Mouse (Mus musculus) liver, embryonic 13.5 days (tissue): Measurements from ENCODE around the gene I0C0044D17Rik. TPM values are rescaled to one million over a fixed set of nuclear protein-coding genes. Genes with fewer than 3 reads are reported as not detected.
"Not testable (repeated sequence)": the region's sequence is repeated elsewhere in the genome, so short reads cannot be mapped to it uniquely, and the experiment has no call there.

Source experiments
- ATAC-seq: fragments of 200-750 bp; cut with Nextera tagmentation; 2 replicates; pipeline ENCODE4 v1.8.0; 2017; ENCODE audit warnings: low read depth, mild to moderate bottlenecking, moderate number of reproducible peaks, moderate library complexity
- DNase-seq: peaks from one replicate; pipeline ENCODE4 v3.0.0; 2022
- H3K27ac ChIP-seq: fragments of 300-500 bp; sonication (generic); 2 replicates; pipeline ENCODE4 v1.5.1; 2015; ENCODE audit warnings: moderate library complexity, mild to moderate bottlenecking, inconsistent platforms
- H3K27me3 ChIP-seq: fragments of 300-500 bp; sonication (generic); 2 replicates; pipeline ENCODE4 v1.6.1; 2015; ENCODE audit warnings: mild to moderate bottlenecking, inconsistent platforms
- H3K36me3 ChIP-seq: fragments of 300-500 bp; sonication (generic); 2 replicates; pipeline ENCODE4 v1.6.1; 2015; ENCODE audit warnings: mild to moderate bottlenecking, inconsistent platforms
- H3K4me1 ChIP-seq: fragments of 300-500 bp; sonication (generic); replicated peaks from 2 replicates; pipeline ENCODE4 v1.6.1; 2015; ENCODE audit warnings: inconsistent platforms
- H3K4me2 ChIP-seq: fragments of 300-500 bp; sonication (generic); 2 replicates; pipeline ENCODE4 v1.6.1; 2015; ENCODE audit warnings: inconsistent platforms, mild to moderate bottlenecking, moderate library complexity
- H3K4me3 ChIP-seq: fragments of 300-500 bp; sonication (generic); replicated peaks from 2 replicates; pipeline ENCODE4 v1.5.1; 2015; ENCODE audit warnings: mild to moderate bottlenecking, inconsistent platforms
- H3K9ac ChIP-seq: fragments of 300-500 bp; sonication (generic); 2 replicates; pipeline ENCODE4 v1.6.1; 2015; ENCODE audit warnings: mild to moderate bottlenecking, inconsistent platforms
- H3K9me3 ChIP-seq: fragments of 300-500 bp; sonication (generic); replicated peaks from 2 replicates; pipeline ENCODE4 v1.6.1; 2016; ENCODE audit warnings: inconsistent platforms
- WGBS: fragments of 180-500 bp; shearing (Covaris S2); methylation state at CpG from one replicate; pipeline ENCODE4 v1.1.7; 2015; ENCODE audit not compliant: insufficient replicate concordance; 5-methylcytosine and 5-hydroxymethylcytosine counted together
- polyA plus RNA-seq: library from polyadenylated mRNA; unstranded; fragments of >200 nt; fragmentation: Nextera tagmentation; extraction: Ambion mirVana; gene quantifications from 2 replicates; pipeline ENCODE4 v1.2.1, GENCODE M21; 2015

The I0C0044D17Rik gene
- polyA plus RNA-seq, 1 experiment from 2014 or later: not detected

DNA sequence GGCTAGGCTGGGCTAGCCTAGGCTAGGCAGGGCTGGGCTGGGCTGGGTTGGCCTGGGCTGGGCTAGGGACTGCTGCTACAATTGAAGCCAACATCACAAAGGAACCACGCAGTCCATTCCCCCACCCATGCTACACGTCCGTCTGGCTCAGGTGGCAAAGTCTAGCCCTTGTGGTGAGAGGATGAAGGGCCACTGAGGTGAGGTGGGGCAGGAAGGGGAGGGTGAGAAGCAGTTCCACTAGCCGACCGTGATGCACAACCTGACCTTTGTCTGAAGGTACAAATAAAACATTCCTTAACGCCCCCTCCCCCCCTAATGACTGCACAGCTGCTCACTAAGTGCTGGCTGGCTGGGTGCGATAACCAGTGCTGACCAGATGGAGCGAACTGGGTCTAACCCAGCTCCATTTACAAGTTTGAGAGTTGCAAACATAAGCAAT lies 22.1 kb upstream of the I0C0044D17Rik start:
- no peak overlapping the region for H3K27ac ChIP-seq
- ATAC-seq (no peak), DNase-seq (no peak)
- no peaks in the 10 kb centered on the region for H3K4me1 ChIP-seq
- no peaks in the 10 kb centered on the region for H3K27me3 ChIP-seq
- H3K9me3 ChIP-seq: no peaks in the 10 kb centered on the region
- H3K4me3 ChIP-seq: no peak overlapping the region
- H3K4me2 ChIP-seq: no peak overlapping the region
- WGBS: 69% methylated on average over 8 of the region's 8 CpGs
- H3K9ac ChIP-seq: no peak overlapping the region
- H3K36me3 ChIP-seq: no peaks in the 10 kb centered on the region

DNA sequence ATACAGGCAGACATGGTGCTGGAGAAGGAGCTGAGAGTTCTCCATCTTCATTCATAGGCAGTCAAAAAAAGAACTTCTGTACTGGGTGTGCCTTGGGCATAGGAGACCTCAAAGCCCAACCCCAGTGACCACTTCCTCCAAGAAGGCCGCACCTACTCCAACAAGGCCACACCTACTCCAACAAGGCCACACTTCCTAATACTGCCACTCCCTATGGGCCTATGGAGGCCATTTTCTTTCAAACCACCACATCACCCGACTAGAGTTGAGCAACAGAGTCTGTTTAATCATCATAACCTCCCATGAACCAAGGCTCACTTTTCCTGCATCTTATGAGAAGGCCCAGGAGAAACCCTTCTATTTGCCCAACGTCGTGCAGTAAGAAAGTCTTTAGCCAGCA lies 21.6 kb upstream of the I0C0044D17Rik start:
- H3K27ac ChIP-seq: no peak overlapping the region
- no peak overlapping the region for H3K4me2 ChIP-seq
- H3K9me3 ChIP-seq: no peaks in the 10 kb centered on the region
- WGBS: 67% methylated on average over 4 of the region's 4 CpGs
- H3K36me3 ChIP-seq: no peaks in the 10 kb centered on the region
- ATAC-seq: no peak
- DNase-seq: no peak
- H3K9ac ChIP-seq: no peak overlapping the region
- no peaks in the 10 kb centered on the region for H3K4me1 ChIP-seq
- H3K27me3 ChIP-seq: no peaks in the 10 kb centered on the region
- H3K4me3 ChIP-seq: no peak overlapping the region

DNA sequence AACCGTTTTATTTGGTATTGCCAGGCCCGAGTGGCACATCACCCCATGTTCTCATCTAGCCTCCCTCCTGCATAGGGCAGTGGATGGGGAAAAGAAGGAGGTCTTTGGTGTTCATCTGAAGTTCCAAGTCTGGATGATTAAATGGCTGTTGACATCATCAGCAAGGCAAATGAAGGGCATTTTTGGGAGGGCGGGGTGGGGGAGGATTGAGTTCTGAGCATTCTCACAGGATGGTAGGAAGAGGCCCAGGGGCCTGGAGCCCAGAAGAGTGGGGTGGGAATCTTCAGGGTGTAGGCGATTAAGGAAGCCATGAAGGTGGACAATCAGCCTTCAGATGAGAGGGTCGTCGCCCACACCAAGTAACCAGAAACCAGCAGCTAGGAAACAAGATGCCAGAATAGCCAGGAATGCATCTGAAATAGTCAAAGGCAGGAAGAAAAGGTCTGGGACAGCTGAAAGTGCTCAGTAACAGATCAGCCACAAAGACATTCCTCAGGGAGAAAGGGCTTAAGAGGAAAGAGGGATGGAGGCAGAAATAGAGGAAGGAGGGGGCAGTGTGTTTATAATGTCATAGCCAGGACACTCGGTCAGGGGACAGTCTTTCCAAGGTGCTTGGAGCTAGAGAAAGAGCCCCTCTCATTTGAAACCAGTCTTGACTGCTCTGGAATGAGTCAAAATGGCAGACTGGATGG lies 20.4 kb upstream of the I0C0044D17Rik start:
- Histone ChIP-seq H3K9me3 (no peaks in the 10 kb centered on the region), H3K9ac (no peak overlapping the region), H3K27ac (no peak overlapping the region), H3K4me1 (no peaks in the 10 kb centered on the region), H3K27me3 (no peaks in the 10 kb centered on the region), H3K4me3 (no peak overlapping the region), H3K4me2 (no peak overlapping the region), H3K36me3 (no peaks in the 10 kb centered on the region)
- ATAC-seq (no peak), DNase-seq (no peak)
- WGBS: 55% methylated on average over 7 of the region's 7 CpGs

DNA sequence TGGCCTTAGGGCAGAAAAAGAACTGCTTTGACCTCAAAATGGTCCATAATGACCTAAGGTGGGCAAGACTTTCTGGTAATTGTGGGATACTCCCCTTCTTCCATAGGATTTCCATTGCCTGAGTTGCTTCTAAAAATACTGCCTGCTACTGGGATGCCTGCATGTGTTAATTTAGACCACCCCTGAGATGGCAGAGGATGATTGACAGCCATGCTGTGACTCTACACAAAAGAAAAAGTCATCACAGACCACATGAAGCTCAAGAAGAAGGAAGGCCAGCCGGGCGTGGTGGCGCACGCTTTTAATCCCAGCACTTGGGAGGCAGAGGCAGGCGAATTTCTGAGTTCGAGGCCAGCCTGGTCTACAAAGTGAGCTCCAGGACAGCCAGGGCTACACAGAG lies 17.6 kb upstream of the I0C0044D17Rik start:
- H3K27me3 ChIP-seq, H3K36me3 ChIP-seq, ATAC-seq, H3K4me3 ChIP-seq, H3K9me3 ChIP-seq, H3K4me2 ChIP-seq, H3K27ac ChIP-seq, DNase-seq, H3K4me1 ChIP-seq, H3K9ac ChIP-seq: not testable (repeated sequence)
- 69% methylated on average over 6 of the region's 6 CpGs for WGBS

DNA sequence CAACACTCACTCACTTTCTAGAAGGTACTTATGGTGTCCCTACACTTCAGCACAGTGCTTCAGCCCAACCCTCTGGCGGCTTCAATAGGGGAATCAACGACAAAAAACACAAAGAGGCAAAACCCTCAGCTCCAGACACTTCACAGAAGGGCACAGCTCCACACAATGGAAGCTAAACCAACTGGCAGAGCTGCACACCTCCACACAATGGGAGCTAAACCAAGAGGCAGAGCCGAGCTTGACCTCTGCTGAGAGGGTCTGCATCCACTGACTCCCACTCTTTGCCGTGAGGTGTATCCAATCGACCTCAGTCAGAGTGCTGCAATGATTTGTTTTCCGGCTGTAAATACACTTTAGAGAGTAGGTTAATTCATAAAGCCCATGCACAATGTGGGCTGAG lies 16.9 kb upstream of the I0C0044D17Rik start:
- Histone ChIP-seq H3K36me3 (no peaks in the 10 kb centered on the region), H3K27ac (no peak overlapping the region), H3K4me1 (no peaks in the 10 kb centered on the region), H3K4me3 (no peak overlapping the region), H3K4me2 (no peak overlapping the region), H3K9ac (no peak overlapping the region), H3K27me3 (no peaks in the 10 kb centered on the region), H3K9me3 (no peaks in the 10 kb centered on the region)
- DNase-seq (no peak), ATAC-seq (no peak)
- 62% methylated on average over 6 of the region's 6 CpGs for WGBS

DNA sequence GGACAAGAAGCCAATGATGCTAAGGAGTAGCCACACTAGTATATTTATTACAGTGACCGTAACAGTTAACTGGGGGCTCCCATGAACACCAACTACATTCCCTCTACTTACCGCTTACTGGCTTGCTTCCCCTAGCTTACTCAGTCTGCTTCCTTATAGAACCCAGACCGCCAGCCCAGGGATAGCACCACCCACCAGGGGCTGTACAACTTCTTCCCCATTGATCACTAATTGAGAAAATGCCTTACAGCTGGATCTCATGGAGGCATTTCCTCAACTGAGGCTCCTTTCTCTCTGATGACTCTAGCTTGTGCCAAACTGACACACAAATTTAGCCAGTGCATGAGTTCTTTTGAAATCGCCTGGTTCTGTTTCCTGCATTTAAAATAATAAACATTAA lies 15.3 kb upstream of the I0C0044D17Rik start:
- ATAC-seq (no peak), DNase-seq (no peak)
- no peak overlapping the region for H3K4me2 ChIP-seq
- no peaks in the 10 kb centered on the region for H3K27me3 ChIP-seq
- no peaks in the 10 kb centered on the region for H3K9me3 ChIP-seq
- no peak overlapping the region for H3K4me3 ChIP-seq
- no peaks in the 10 kb centered on the region for H3K4me1 ChIP-seq
- no peak overlapping the region for H3K27ac ChIP-seq
- 73% methylated on average over 4 of the region's 4 CpGs for WGBS
- no peak overlapping the region for H3K9ac ChIP-seq
- H3K36me3 ChIP-seq: no peaks in the 10 kb centered on the region

DNA sequence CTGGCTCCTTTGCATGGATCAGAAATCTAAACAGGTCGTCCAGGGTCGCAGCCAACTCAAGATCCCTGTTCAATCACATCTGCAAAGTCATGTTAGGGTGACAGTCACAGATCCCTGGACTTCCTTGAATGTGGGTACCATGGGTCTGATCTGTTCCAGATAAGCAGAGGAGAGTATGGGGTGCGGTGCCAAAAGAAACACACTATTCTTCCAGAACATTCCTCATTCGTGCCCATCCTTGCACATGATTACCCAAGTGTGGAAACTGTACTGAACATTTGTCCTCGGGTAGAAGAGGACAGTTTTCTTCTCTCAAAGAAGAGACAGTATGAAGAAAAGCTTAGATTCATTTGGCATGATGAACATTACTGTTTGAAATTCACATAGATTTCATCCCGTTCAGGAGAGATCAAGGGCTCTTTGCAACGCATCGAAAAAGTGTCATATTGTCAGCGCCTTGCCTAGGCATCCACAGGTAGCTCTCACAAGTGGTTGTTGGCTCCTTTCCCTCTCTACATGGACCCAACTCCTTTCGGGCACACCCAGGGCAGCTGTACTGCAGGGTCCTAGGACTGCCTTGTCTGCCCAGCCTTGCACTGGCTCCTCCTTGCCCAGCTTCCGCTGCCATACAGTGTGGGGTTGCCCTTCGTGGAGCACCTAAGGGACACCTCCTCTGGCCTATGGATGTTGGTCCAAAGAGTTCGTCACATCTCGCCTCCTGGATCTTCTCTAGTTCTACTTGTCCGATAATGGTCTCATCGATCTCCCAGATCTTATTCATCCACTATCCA lies 14.3 kb upstream of the I0C0044D17Rik start:
- Histone ChIP-seq H3K4me3 (no peak overlapping the region), H3K27me3 (no peaks in the 10 kb centered on the region), H3K9me3 (no peaks in the 10 kb centered on the region), H3K36me3 (no peaks in the 10 kb centered on the region), H3K9ac (no peak overlapping the region), H3K4me1 (no peaks in the 10 kb centered on the region), H3K27ac (no peak overlapping the region), H3K4me2 (no peak overlapping the region)
- 70% methylated on average over 16 of the region's 16 CpGs for WGBS
- DNase-seq (no peak), ATAC-seq (no peak)

DNA sequence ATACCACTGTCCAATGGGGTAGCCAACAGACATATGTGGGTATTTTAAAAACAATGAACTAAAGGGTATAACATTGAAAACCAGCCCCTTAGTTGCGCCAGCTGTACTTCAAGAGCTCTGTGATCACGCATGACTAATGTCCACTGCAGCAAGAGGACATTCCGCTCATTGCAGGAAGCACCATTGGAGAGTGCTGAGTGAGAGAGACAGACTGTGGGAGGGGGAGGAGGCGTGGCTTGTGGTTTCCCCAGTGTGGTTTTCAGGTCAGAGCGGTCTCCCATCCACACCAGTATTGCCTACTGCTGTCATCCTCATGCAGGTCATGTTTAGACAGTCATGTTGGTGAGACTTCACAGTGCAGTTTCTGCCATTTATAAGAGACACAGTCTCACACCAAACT lies 12.9 kb upstream of the I0C0044D17Rik start:
- no peaks in the 10 kb centered on the region for H3K36me3 ChIP-seq
- DNase-seq: no peak

DNA sequence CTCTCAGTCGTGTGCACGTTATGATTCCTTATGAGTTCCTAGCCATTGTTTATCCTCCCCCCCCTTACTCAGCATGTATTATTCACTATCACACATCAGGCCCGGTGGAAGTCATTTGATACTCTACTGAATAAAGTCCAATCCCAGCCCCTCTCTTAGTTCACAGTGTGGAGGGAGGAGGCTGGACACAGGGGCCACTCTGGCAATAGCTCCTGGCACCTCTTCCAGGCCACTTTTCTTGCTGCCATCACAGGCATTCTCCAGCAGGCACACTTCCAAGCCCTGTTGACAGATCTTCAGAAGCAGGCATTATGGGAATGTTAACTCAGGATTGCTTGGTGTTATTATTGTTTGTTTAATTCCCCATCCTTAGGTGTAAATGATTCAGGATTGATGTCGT lies 11.1 kb upstream of the I0C0044D17Rik start:
- ATAC-seq (no peak), DNase-seq (no peak)
- H3K36me3 ChIP-seq: no peaks in the 10 kb centered on the region
- no peak overlapping the region for H3K27ac ChIP-seq
- no peak overlapping the region for H3K9ac ChIP-seq
- 60% methylated on average over 4 of the region's 4 CpGs for WGBS
- H3K9me3 ChIP-seq: no peaks in the 10 kb centered on the region
- H3K4me3 ChIP-seq: no peak overlapping the region
- no peak overlapping the region for H3K4me2 ChIP-seq
- no peaks in the 10 kb centered on the region for H3K4me1 ChIP-seq
- H3K27me3 ChIP-seq: no peaks in the 10 kb centered on the region

More for the DNA sequence above, 12.9 kb upstream of the I0C0044D17Rik start:
- ATAC-seq: no peak
- H3K27ac ChIP-seq: no peak overlapping the region
- no peak overlapping the region for H3K4me2 ChIP-seq
- no peak overlapping the region for H3K9ac ChIP-seq
- H3K4me3 ChIP-seq: no peak overlapping the region
- H3K4me1 ChIP-seq: no peaks in the 10 kb centered on the region
- WGBS: 16% methylated on average over 5 of the region's 5 CpGs
- H3K9me3 ChIP-seq: no peaks in the 10 kb centered on the region
- no peaks in the 10 kb centered on the region for H3K27me3 ChIP-seq

DNA sequence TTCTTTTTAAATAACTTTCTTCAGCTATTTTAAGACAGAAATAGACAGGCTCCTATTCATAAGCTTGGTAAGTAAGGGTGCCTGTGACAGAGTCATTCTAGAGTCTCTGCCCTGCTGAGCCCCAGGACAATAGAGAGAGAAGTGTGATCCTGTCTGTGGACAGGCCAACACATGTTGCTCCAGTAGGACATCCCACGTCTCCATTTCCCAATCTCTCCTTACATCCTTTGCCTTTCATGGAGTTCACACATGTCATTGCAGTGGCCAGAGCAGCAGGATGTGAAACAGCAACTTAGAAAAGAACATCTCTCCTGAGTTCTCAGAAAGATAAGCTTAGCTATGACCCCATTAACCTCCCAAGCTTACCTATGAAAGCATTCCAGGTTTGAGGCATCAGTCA lies 8.1 kb upstream of the I0C0044D17Rik start:
- WGBS: 35% methylated on average over 1 of the region's 1 CpGs
- Histone ChIP-seq H3K4me3 (no peak overlapping the region), H3K9ac (no peak overlapping the region), H3K27ac (no peak overlapping the region), H3K4me2 (no peak overlapping the region), H3K27me3 (no peaks in the 10 kb centered on the region), H3K9me3 (no peaks in the 10 kb centered on the region), H3K36me3 (no peaks in the 10 kb centered on the region), H3K4me1 (no peaks in the 10 kb centered on the region)
- ATAC-seq: no peak
- no peak for DNase-seq

DNA sequence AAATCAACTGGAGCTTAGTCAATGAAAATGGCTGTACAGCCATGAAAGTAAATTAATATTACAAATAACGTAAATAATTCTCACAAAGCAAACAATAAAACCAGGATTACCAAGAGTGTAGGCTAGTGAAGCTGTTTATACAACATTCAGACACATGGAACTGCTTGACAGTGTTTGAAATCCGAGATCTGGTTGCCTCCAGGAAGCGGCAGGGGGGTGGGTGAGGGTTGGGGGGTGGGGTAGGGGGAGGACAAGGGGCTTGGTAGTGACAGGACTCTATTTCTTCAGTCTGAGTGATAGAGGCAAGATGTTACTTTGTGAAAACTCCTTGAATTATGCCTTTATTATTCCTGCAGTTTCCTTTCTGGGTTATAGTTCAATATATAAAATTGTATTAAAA lies 3.1 kb upstream of the I0C0044D17Rik start:
- H3K27me3 ChIP-seq: no peaks in the 10 kb centered on the region
- no peak overlapping the region for H3K4me2 ChIP-seq
- no peaks in the 10 kb centered on the region for H3K4me1 ChIP-seq
- H3K27ac ChIP-seq: no peak overlapping the region
- no peak for DNase-seq
- no peak overlapping the region for H3K4me3 ChIP-seq
- no peak overlapping the region for H3K9ac ChIP-seq
- H3K9me3 ChIP-seq: no peaks in the 10 kb centered on the region
- no peaks in the 10 kb centered on the region for H3K36me3 ChIP-seq
- WGBS: 32% methylated on average over 3 of the region's 3 CpGs
- ATAC-seq: no peak

DNA sequence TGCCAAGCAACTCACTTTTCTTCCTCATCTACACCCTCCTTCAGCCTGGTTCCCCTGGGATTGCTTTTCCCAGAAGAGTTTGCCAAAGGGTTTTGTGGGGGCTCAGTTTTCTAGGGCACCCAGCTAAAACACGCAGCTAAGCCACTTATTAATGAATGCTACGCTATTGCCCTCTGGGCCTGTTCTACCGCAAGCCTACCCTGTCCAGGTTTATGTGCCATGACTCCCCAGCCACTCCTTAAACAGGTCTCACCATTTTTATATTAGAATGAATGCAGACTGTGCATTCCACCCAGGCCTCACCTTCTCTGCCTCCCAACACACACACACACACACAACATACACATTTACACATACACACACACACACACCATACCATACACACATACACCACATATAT lies 593 bp downstream of the I0C0044D17Rik start:
- Histone ChIP-seq H3K9me3 (no peaks in the 10 kb centered on the region), H3K27me3 (peaks cover 16% of the 10 kb centered on the region), H3K4me2 (no peak overlapping the region), H3K9ac (no peak overlapping the region), H3K27ac (no peak overlapping the region), H3K4me1 (no peaks in the 10 kb centered on the region), H3K4me3 (no peak overlapping the region), H3K36me3 (no peaks in the 10 kb centered on the region)
- ATAC-seq (no peak), DNase-seq (no peak)
- 75% methylated on average over 3 of the region's 3 CpGs for WGBS
